In genomic region chr2:10525622-10526021, GRCm38 (mm10) we compare ENCODE assay signal across 20 mouse cellular contexts.
DNase-seq lines count a peak whose midpoint lies in the region; ATAC-seq and TF ChIP-seq lines count a peak whose summit lies in the region.
"Had no signal": no experiment of that assay in that cellular context is flagged by ENCODE, and none has a peak within 500 bp of the region (broad histone marks: within the 10 kb centered on the region; RNA-seq: fewer than 3 reads in every experiment).

No protein-coding gene starts in this region.

- TF ChIP-seq CTCF in brain, embryonic 14.5 days (IDR thresholded peaks at IDR 0.05; ENCODE audit: borderline replicate concordance, extremely low read depth, insufficient read depth, insufficient read length), result no peak

- ATAC-seq in hindbrain, embryonic 13.5 days (ENCODE audit: low FRiP score), result peak; percentile 90
- peak; percentile 84 for ATAC-seq in midbrain, embryonic 15.5 days (replicated peaks)
- ATAC-seq in megakaryocyte, adult 5-6 weeks (ENCODE audit: poor library complexity, severe bottlenecking), result no peak
- ATAC-seq: intestine, embryonic 15.5 days had no signal

- WGBS in hindbrain, embryonic 13.5 days, result 33% methylated on average over 7 of the region's 7 CpGs
- 23% methylated on average over 7 of the region's 7 CpGs for WGBS in midbrain, embryonic 15.5 days

- H3K36me3 ChIP-seq in hindbrain, embryonic 13.5 days, result no peaks in the 10 kb centered on the region
- H3K36me3 ChIP-seq in midbrain, embryonic 15.5 days (replicated peaks), result no peaks in the 10 kb centered on the region
- H3K36me3 ChIP-seq: embryonic facial prominence, embryonic 12.5 days; intestine, embryonic 15.5 days; limb, embryonic 12.5 days; liver, embryonic 13.5 days; lung, embryonic 15.5 days had no signal

- H3K4me2 ChIP-seq in hindbrain, embryonic 13.5 days, result 0 out of 2 replicates have a peak overlapping the region, but pooled peaks have one; percentile 15
- H3K4me2 ChIP-seq in midbrain, embryonic 15.5 days, result no peak overlapping the region
- H3K4me2 ChIP-seq: embryonic facial prominence, embryonic 12.5 days; intestine, embryonic 15.5 days; limb, embryonic 12.5 days; liver, embryonic 13.5 days; lung, embryonic 15.5 days had no signal

- H3K9me3 ChIP-seq in hindbrain, embryonic 13.5 days, result no peaks in the 10 kb centered on the region
- no peaks in the 10 kb centered on the region for H3K9me3 ChIP-seq in midbrain, embryonic 15.5 days
- H3K9me3 ChIP-seq: embryonic facial prominence, embryonic 12.5 days; intestine, embryonic 15.5 days; limb, embryonic 12.5 days; liver, embryonic 13.5 days; lung, embryonic 15.5 days had no signal

- H3K27me3 ChIP-seq in hindbrain, embryonic 13.5 days, result peaks cover 2% of the 10 kb centered on the region; the same call in 1 of the 2 replicates
- H3K27me3 ChIP-seq in midbrain, embryonic 15.5 days (replicated peaks), result no peaks in the 10 kb centered on the region
- H3K27me3 ChIP-seq: embryonic facial prominence, embryonic 12.5 days; intestine, embryonic 15.5 days; limb, embryonic 12.5 days; liver, embryonic 13.5 days; lung, embryonic 15.5 days had no signal

- H3K4me1 ChIP-seq in hindbrain, embryonic 13.5 days (replicated peaks), result peaks cover 13% of the 10 kb centered on the region
- H3K4me1 ChIP-seq in midbrain, embryonic 15.5 days, result peaks cover 10% of the 10 kb centered on the region
- H3K4me1 ChIP-seq: embryonic facial prominence, embryonic 12.5 days; intestine, embryonic 15.5 days; limb, embryonic 12.5 days; liver, embryonic 13.5 days; lung, embryonic 15.5 days had no signal

- H3K27ac ChIP-seq in hindbrain, embryonic 13.5 days, result no peak overlapping the region
- no peak overlapping the region for H3K27ac ChIP-seq in midbrain, embryonic 15.5 days
- H3K27ac ChIP-seq: embryonic facial prominence, embryonic 12.5 days; heart, adult 2 months; intestine, embryonic 15.5 days; kidney, postnatal 0 days; left cerebral cortex, adult 2 months; limb, embryonic 12.5 days; liver, embryonic 13.5 days; lung, embryonic 15.5 days; macrophage had no signal

- H3K4me3 ChIP-seq in hindbrain, embryonic 13.5 days, result no peak overlapping the region
- H3K4me3 ChIP-seq in midbrain, embryonic 15.5 days, result no peak overlapping the region
- H3K4me3 ChIP-seq: embryonic facial prominence, embryonic 12.5 days; heart, adult 2 months; intestine, embryonic 15.5 days; left cerebral cortex, adult 2 months; limb, embryonic 12.5 days; liver, embryonic 13.5 days; lung, embryonic 15.5 days had no signal

- no peak overlapping the region for H3K9ac ChIP-seq in hindbrain, embryonic 13.5 days
- no peak overlapping the region for H3K9ac ChIP-seq in midbrain, embryonic 15.5 days
- H3K9ac ChIP-seq: embryonic facial prominence, embryonic 12.5 days; intestine, embryonic 15.5 days; limb, embryonic 12.5 days; liver, embryonic 13.5 days; lung, embryonic 15.5 days had no signal

- no peak for TF ChIP-seq POLR2A in brain, embryonic 14.5 days (IDR thresholded peaks at IDR 0.05; ENCODE audit: borderline replicate concordance, extremely low read depth, insufficient read depth, insufficient read length, poor library complexity, severe bottlenecking)

- peak; percentile 74 for DNase-seq in Muller cell, postnatal 12 days (ENCODE audit: inconsistent ontology term)
- peak; percentile 92 for DNase-seq in brain, embryonic 14.5 days (ENCODE audit: low read depth)
- DNase-seq in kidney, postnatal 14 days, result no peak
- no peak for DNase-seq in MN1 (ENCODE audit: low spot score)
- DNase-seq in c-Kit-positive CD71-positive TER-119-positive erythroid progenitor cells, embryonic 14.5 days (ENCODE audit: low spot score), result no peak
- DNase-seq: heart, adult 2 months; heart, postnatal 14 days; liver, embryonic 13.5 days; spleen, adult 18-20 months; thymus, adult 18-20 months had no signal

Comparison
In these comparisons a context has a peak if more than half of its experiments do, and no peak if none do; other contexts are left out.
1. DNase-seq: peak in Muller cell, postnatal 12 days (single experiment) and brain, embryonic 14.5 days (single experiment); none in kidney, postnatal 14 days (single experiment), MN1 (single experiment) and c-Kit-positive CD71-positive TER-119-positive erythroid progenitor cells, embryonic 14.5 days (single experiment).